Mouse (Mus musculus) left cerebral cortex, adult 2 months (tissue): Measurements from ENCODE around the gene Tmem117. TPM values are rescaled to one million over a fixed set of nuclear protein-coding genes. Genes with fewer than 3 reads are reported as not detected.

Experiments
- DNase-seq, 2 experiments: peaks; one replicate each; pipeline ENCODE4 v3.0.0; 2021 to 2022; ENCODE audit warnings: low spot score in 2 of 2, mixed read lengths in 1 of 2; ENCODE audit errors: extremely low spot score in 1 of 2
- H3K27ac ChIP-seq: fragments of 200-600 bp; 2 replicates; pipeline ENCODE4 v1.8.1; 2022
- H3K4me3 ChIP-seq: fragments of 200-600 bp; 2 replicates; pipeline ENCODE4 v1.8.1; 2022
- CTCF ChIP-seq: fragments of 200-600 bp; IDR thresholded peaks from 2 replicates; pipeline ENCODE4 v1.8.1; 2022; ENCODE audit warnings: antibody characterized with exemption, mild to moderate bottlenecking, moderate library complexity
- intact Hi-C: fragments of 180-260 bp; cut with DNase I; formaldehyde crosslinking; loops from one replicate; pipeline ENCODE4 v1.15.1; 2025
- total RNA-seq, 2 experiments: library from RNA; stranded (reverse); gene quantifications; 2 replicates each; pipeline ENCODE4 v1.2.3; 2021

The Tmem117 gene
- total RNA-seq, 2 experiments from 2014 or later, result 6.1 to 6.5 TPM

DNA sequence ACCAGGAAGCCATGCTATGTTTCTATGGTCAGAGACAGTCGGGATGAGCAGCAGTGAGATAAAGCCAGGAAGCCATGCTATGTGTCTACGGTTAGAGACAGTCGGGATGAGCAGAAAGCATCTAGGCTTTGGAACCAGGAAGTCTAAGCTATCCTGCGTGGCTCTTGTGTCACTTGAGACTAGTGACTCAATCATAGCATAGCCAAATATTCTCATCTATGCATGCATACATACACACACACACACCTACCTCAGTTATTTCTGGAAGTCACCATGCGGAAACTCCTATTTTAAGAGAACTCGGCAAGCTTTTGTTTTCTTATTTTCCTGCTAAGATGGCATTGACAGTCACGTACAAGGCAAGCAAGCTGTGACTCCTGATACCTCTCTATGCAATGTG is 441.8 kb downstream of the Tmem117 start:
- no peak for TF ChIP-seq CTCF
- Histone ChIP-seq H3K27ac (peak overlapping the region; percentile 38; the same call in 1 of the 2 replicates), H3K4me3 (no peak overlapping the region)
- no peak for DNase-seq
- intact Hi-C loops, result loop anchor here (5.0 kb wide), 1 partner anchor 299 kb away; no protein-coding TSS in a partner anchor

DNA sequence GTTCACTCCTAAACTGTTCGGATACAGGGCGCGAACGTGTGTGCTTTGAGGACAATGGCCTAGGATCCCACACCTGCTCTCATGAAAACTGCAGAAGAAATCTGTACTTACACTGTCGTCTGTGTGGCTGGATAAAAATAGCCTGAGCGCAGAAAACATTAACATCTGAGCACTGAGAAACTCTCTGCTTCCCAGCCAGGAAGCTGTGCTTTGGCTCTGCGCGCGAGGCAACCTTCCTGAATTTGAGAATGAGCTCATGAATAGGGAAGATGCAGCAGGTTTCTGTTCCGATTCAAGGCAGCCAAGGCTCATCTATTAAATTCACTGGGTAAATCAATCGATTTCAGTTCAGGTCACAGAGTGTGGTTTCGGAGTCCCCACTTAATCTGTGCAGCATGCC is 446.3 kb downstream of the Tmem117 start:
- H3K27ac ChIP-seq, result peak overlapping the region; percentile 61
- peak overlapping the region; percentile 1; the same call in 1 of the 2 replicates for H3K4me3 ChIP-seq
- DNase-seq, result peak; percentile 39 to 46
- TF ChIP-seq CTCF, result no peak
- intact Hi-C loops, result loop anchor here (5.0 kb wide), 1 partner anchor 228 kb away; no protein-coding TSS in a partner anchor

DNA sequence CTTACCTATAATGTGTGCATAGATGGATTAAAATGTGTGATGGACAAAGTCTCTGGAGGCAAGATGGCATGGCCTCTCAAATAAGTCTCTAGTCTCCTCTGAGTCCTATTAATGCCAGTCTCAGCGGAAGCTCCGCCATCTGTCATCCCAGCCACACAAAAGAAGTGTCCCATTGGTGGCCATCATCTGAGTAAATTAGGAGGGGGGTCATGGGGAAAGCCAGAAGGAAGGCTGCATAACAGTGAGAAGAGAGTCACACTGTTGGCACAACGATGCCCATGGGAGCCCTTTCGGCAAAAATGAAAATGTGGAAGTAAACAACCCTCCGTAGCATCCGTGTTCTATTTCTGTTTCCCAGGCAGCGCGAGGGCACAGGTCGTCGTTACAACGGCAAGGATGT is 452.6 kb downstream of the Tmem117 start:
- intact Hi-C loops, result no loop called here
- DNase-seq, result no peak
- H3K27ac ChIP-seq, result no peak overlapping the region
- H3K4me3 ChIP-seq, result no peak overlapping the region
- TF ChIP-seq CTCF, result no peak

DNA sequence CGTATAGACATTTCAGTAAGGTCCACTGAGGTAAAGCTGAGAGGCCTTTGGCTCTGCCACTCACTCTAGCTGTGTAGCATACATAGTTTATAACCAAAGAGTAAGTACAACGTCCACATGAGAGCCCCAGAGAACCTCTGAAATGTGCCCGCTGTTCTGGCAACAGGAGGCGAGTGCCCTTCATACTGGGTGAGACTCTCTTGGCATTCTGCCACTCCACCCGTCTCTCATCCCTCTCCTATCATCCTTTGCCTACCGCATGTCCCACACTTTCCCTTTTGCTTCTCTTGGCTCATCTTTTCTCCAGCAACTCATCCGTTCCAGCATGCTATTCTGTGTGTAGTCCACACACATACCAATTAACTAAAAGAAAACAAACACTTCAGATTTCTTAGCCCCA is 456.9 kb downstream of the Tmem117 start:
- TF ChIP-seq CTCF, result no peak
- DNase-seq, result no peak

DNA sequence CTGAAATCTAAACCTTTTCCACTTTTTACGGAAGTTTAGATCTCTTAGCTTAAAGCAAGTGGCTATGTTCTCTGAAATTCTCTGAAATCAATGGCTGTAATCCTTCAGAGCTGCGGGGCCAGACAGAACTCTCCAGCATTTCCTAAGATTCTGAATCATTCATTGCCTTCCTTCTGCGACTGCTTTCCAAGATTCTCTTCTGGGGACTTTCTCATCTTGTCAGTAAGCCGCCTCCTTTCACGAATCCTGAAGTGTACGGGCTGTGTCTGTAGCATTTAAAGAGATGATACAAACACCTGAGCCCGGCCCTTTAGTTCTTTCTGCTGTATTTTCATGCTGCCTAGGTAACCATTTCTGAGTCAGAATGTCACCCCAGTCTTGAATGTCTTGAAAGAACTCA is 471.1 kb downstream of the Tmem117 start:
- TF ChIP-seq CTCF, result no peak
- Histone ChIP-seq H3K27ac (no peak overlapping the region; the same call in 1 of the 2 replicates), H3K4me3 (no peak overlapping the region)
- intact Hi-C loops, result no loop called here
- no peak for DNase-seq

More for the DNA sequence above, 456.9 kb downstream of the Tmem117 start:
- Histone ChIP-seq H3K4me3 (no peak overlapping the region), H3K27ac (no peak overlapping the region)
- intact Hi-C loops, result no loop called here

DNA sequence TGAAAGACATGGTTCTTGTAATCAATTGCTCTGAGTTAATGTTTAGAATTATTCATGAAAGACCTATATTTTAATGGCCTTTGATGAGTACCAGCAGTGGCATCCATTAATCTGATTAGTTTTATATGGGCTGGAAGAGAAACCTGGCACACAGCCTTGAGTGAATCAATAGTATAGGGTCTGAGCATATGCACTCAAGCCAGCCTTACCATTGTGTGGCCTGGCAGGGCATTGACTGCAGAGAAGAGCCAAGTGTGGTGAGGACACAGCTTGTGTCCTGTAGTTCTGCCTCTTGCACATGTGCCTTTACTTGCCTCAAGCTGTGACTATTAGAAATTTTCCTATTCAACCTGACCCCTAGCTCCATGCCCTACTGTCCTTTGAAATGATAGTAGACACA is 472.5 kb downstream of the Tmem117 start:
- TF ChIP-seq CTCF, result no peak
- intact Hi-C loops, result no loop called here
- no peak for DNase-seq
- no peak overlapping the region for H3K27ac ChIP-seq
- H3K4me3 ChIP-seq, result no peak overlapping the region

DNA sequence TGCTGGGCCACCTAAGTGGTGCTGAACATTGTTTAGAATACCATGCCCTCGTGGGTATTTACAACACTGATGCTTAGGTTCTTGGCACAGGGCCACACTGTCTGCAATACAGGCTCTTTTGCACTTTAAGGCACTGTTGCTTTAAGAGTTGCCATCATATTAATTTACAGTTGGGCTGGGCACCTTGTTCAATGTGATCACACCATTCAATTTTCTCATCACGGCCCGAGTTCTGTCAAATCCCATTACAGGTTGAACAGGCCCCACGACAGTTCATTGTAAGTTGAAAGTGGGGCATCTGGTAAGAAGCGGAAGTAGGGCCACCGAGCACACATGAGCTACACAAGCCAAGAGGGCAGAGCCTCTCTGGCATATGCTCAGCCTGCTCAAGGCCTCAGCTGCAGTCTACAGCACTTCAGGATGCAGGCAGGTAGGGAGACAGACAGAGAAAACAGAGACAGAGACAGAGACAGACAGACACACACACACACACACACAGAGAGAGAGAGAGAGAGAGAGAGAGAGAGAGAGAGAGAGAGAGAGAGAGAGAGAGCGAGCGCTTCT is 478.3 kb downstream of the Tmem117 start:
- no peak for DNase-seq
- no peak for TF ChIP-seq CTCF
- Histone ChIP-seq H3K27ac (no peak overlapping the region), H3K4me3 (no peak overlapping the region)
- intact Hi-C loops, result no loop called here

DNA sequence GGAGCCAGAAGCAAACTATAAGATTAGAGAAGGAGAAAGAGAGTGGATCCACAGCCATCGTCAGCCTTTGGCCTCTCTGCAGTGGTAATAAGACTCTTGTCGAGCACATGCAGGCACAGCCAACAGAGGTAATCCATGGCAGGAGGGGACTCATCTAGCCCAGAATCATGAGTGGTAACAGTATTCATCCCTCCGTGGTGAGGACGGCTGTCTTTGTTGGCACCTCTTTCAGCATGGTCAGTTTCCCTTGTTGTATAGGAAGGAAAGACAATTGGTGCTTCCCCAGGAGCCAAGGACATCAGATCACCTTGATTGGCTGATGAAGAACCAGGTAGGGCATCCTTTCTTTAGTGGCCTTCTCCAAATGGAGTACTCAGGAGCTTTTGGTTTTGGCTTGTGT is 479.6 kb downstream of the Tmem117 start:
- no peak for DNase-seq

DNA sequence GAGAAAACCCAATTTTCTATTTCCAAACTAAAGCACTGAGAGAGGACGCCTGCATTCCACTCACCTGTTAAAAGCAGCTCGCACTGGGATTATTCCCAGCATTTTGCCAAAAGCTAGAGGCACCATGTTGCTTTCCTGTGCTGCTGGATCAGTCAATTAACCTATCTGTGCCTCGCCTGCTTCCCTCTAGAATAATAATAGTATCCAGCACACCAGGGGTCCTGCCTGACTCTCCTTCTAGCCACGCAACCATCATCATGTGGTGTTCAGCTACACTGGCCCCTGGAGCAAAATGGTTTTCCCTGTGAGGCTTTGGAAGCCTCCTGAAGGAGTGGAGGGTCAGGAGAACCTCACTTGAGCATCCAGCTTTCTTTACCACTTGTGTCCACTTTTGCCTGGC is 502.4 kb downstream of the Tmem117 start:
- Histone ChIP-seq H3K4me3 (no peak overlapping the region), H3K27ac (no peak overlapping the region)
- no peak for DNase-seq
- intact Hi-C loops, result no loop called here
- no peak for TF ChIP-seq CTCF

More for the DNA sequence above, 479.6 kb downstream of the Tmem117 start:
- TF ChIP-seq CTCF, result no peak
- intact Hi-C loops, result no loop called here
- Histone ChIP-seq H3K27ac (no peak overlapping the region), H3K4me3 (no peak overlapping the region)

DNA sequence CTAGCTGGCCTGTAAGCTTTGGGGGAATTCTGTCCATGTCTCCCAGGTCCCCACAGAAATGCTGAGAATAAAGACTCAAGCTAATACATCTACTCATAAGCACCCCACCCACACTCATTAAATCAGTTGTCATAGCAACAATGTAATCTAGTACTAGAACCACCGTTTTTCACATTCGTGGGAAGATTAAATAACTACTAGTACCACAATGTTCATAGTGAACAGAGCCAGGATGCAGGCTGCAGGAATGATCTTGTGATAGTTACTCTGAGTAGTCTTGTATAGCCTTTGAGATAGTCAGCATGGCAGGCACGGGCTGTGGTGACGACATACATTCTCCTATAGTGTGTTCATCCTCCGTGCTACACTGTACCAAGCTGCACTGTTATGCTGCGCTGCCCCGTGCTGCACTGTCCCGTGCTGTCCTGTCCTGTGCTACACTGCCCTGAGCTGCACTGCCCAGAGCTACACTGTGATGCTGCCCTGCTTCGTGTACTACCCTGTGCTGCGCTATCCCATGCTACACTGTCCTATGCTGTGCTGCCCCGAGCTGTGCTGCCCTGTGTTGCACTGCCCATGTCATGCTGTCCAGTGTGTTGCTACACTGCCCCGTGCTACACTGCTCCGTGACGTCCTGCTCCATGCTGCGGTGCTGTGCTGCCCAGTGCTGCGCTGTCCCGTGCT is 507.0 kb downstream of the Tmem117 start:
- intact Hi-C loops, result loop anchor here (5.0 kb wide), 1 partner anchor 56 kb away; no protein-coding TSS in a partner anchor
- TF ChIP-seq CTCF, result no peak
- Histone ChIP-seq H3K4me3 (no peak overlapping the region), H3K27ac (no peak overlapping the region)
- DNase-seq, result no peak

DNA sequence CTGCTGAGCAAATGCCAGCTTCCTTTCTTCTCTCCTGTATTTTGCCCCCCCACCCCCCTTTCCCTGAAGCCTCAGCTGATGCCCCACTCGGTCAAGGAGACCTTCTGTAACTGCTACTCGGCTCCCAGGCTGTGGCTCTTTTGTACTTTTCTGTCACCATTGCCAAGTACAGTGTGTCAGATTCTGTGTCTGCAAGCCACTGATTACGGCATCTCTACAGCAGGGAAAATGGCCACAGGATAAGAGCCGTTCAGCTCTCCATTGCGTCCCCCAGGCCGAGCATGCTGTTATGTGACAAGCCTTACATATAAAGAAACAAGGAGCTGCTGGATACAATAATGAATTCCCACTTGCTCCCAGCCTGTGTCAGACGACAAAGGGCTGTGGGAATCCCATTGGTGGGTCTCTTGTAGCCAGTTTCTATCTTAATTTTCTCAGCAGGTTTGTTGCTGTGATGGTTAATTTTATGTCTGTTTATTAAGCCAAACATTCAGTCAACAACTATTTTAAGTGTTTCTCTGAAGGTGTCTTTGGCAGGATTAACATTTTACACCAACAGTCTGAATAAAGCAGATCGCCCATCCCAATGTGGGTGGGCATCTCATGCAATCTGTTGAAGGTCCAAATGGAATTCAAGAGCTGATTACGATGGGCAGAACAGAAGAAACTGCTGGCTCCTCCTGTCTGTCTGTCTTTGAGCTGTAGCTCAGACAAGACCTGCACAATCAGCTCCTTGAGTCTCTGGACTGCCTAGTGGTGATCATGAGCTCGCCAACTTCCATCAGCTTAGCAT is 508.2 kb downstream of the Tmem117 start:
- intact Hi-C loops, result loop anchor here (5.0 kb wide), 1 partner anchor 55 kb away; no protein-coding TSS in a partner anchor
- H3K4me3 ChIP-seq, result no peak overlapping the region
- DNase-seq, result peak in 1 of 2 experiments; percentile 12
- TF ChIP-seq CTCF, result no peak
- no peak overlapping the region; the same call in 1 of the 2 replicates for H3K27ac ChIP-seq
